Mouse (Mus musculus): Measurements from ENCODE around the gene Fpr-rs7. TPM values are rescaled to one million over a fixed set of nuclear protein-coding genes. Genes with fewer than 3 reads are reported as not detected.

The Fpr-rs7 gene
- polyA plus RNA-seq (2021; fragmentation: Nextera tagmentation), result not detected in 2 replicates
- long read RNA-seq, experiment 1, result 0 reads
- long read RNA-seq, experiment 2, result 0 reads

GRCm38 (mm10) chr17:20114126-20114525 is at the start of gene Fpr-rs7:
Gene Fpr-rs7 (minus strand): TSS chr17:20114226.

Other genes with a start within 250 kb of the Fpr-rs7 start
- not detected in 2 replicates for gene Vmn2r104, start 65.9 kb downstream of the Fpr-rs7 start, polyA plus RNA-seq (2021; fragmentation: Nextera tagmentation)
- not detected in 2 replicates for gene Fpr-rs6, start 68.9 kb upstream of the Fpr-rs7 start, polyA plus RNA-seq (2021; fragmentation: Nextera tagmentation)
- not detected in 2 replicates for gene Vmn2r105, start 120.8 kb upstream of the Fpr-rs7 start, polyA plus RNA-seq (2021; fragmentation: Nextera tagmentation)
- not detected in 2 replicates for gene Vmn2r106, start 171.3 kb upstream of the Fpr-rs7 start, polyA plus RNA-seq (2021; fragmentation: Nextera tagmentation)
- gene Vmn2r107, start 231.0 kb upstream of the Fpr-rs7 start, polyA plus RNA-seq (2021; fragmentation: Nextera tagmentation), result not detected in 2 replicates